Mouse (Mus musculus) stomach, embryonic 14.5 days (tissue): ENCODE results near the gene Atp6v0b. TPM values are rescaled to one million over a fixed set of nuclear protein-coding genes. Genes with fewer than 3 reads are reported as not detected.

Experiments used
- ATAC-seq: fragments of 200-750 bp; cut with Nextera tagmentation; 2 replicates; pipeline ENCODE4 v1.8.0; 2017; ENCODE audit warnings: low read depth, moderate TSS enrichment; ENCODE audit not compliant: insufficient number of reproducible peaks, insufficient read depth, low FRiP score
- H3K27ac ChIP-seq: fragments of 300-500 bp; sonication (generic); 2 replicates; pipeline ENCODE4 v1.5.1; 2014; ENCODE audit warnings: mild to moderate bottlenecking, low read length, moderate library complexity, mixed read lengths
- H3K27me3 ChIP-seq: fragments of 300-500 bp; sonication (generic); 2 replicates; pipeline ENCODE4 v1.6.1; 2014; ENCODE audit warnings: low read length, control low read depth, mixed read lengths; ENCODE audit not compliant: control insufficient read depth, insufficient read depth
- H3K36me3 ChIP-seq: fragments of 300-500 bp; sonication (generic); 2 replicates; pipeline ENCODE4 v1.6.1; 2014; ENCODE audit warnings: mild to moderate bottlenecking, control low read depth, low read length, moderate library complexity, mixed read lengths; ENCODE audit not compliant: control insufficient read depth, insufficient read depth
- H3K4me1 ChIP-seq: fragments of 300-500 bp; sonication (generic); 2 replicates; pipeline ENCODE4 v1.6.1; 2014; ENCODE audit warnings: low read length, control low read depth, mixed read lengths; ENCODE audit not compliant: control insufficient read depth, insufficient read depth
- H3K4me2 ChIP-seq: fragments of 300-500 bp; sonication (generic); replicated peaks from 2 replicates; pipeline ENCODE4 v1.6.1; 2014; ENCODE audit warnings: low read depth, low read length, control low read depth
- H3K4me3 ChIP-seq: fragments of 300-500 bp; sonication (generic); 2 replicates; pipeline ENCODE4 v1.5.1; 2014; ENCODE audit warnings: low read depth, low read length, control low read depth
- H3K9ac ChIP-seq: fragments of 300-500 bp; sonication (generic); replicated peaks from 2 replicates; pipeline ENCODE4 v1.6.1; 2014; ENCODE audit warnings: low read depth, mild to moderate bottlenecking, control low read depth, low read length, moderate library complexity, mixed read lengths
- H3K9me3 ChIP-seq: fragments of 300-500 bp; sonication (generic); 2 replicates; pipeline ENCODE4 v1.6.1; 2016; ENCODE audit warnings: low read depth, low read length, control low read depth; ENCODE audit not compliant: control insufficient read depth
- WGBS: fragments of 180-500 bp; shearing (Covaris S2); extraction: QIAGEN DNeasy Blood & Tissue Kit; methylation state at CpG from one replicate; pipeline ENCODE4 v1.1.7; 2014; 5-methylcytosine and 5-hydroxymethylcytosine counted together
- polyA plus RNA-seq: library from polyadenylated mRNA; unstranded; fragments of >200 nt; fragmentation: Nextera tagmentation; extraction: Ambion mirVana; gene quantifications from 2 replicates; pipeline ENCODE4 v1.2.1, GENCODE M21; 2014

Atp6v0b gene
- polyA plus RNA-seq, 1 experiment from 2014 or later: 200 TPM

- H3K9me3 ChIP-seq: no peaks in the 10 kb centered on the region
- WGBS: 51% methylated on average over 4 of the region's 4 CpGs
- H3K27ac ChIP-seq: no peak overlapping the region
- H3K4me1 ChIP-seq: no peaks in the 10 kb centered on the region
- H3K36me3 ChIP-seq: no peaks in the 10 kb centered on the region
- no peaks in the 10 kb centered on the region for H3K27me3 ChIP-seq
- no peak overlapping the region for H3K4me3 ChIP-seq
- no peak overlapping the region for H3K9ac ChIP-seq
- no peak for ATAC-seq
- no peak overlapping the region for H3K4me2 ChIP-seq
Observed at GRCm38 (mm10) chr4:117862823-117863222, 24.3 kb downstream of the Atp6v0b start.

GRCm38 (mm10) chr4:117860570-117860969 lies 26.6 kb downstream of the Atp6v0b start:
- Histone ChIP-seq H3K9ac (no peak overlapping the region), H3K4me1 (no peaks in the 10 kb centered on the region), H3K4me2 (no peak overlapping the region), H3K9me3 (no peaks in the 10 kb centered on the region), H3K36me3 (peaks cover 11% of the 10 kb centered on the region), H3K4me3 (no peak overlapping the region), H3K27me3 (no peaks in the 10 kb centered on the region), H3K27ac (no peak overlapping the region)
- no peak for ATAC-seq
- WGBS: 85% methylated on average over 9 of the region's 9 CpGs

- Histone ChIP-seq H3K4me2 (no peak overlapping the region), H3K9me3 (no peaks in the 10 kb centered on the region), H3K9ac (no peak overlapping the region), H3K27me3 (no peaks in the 10 kb centered on the region), H3K4me1 (no peaks in the 10 kb centered on the region), H3K4me3 (no peak overlapping the region), H3K36me3 (peaks cover 11% of the 10 kb centered on the region), H3K27ac (no peak overlapping the region)
- 75% methylated on average over 3 of the region's 3 CpGs for WGBS
- ATAC-seq: no peak
Observed at GRCm38 (mm10) chr4:117858794-117859193, 28.3 kb downstream of the Atp6v0b start.

GRCm38 (mm10) chr4:117855146-117855545 lies 32.0 kb downstream of the Atp6v0b start:
- Histone ChIP-seq H3K36me3 (peaks cover 11% of the 10 kb centered on the region), H3K9me3 (no peaks in the 10 kb centered on the region), H3K4me1 (no peaks in the 10 kb centered on the region), H3K9ac (no peak overlapping the region), H3K4me2 (no peak overlapping the region), H3K27ac (no peak overlapping the region), H3K27me3 (no peaks in the 10 kb centered on the region), H3K4me3 (no peak overlapping the region)
- 85% methylated on average over 9 of the region's 9 CpGs for WGBS
- ATAC-seq: no peak

GRCm38 (mm10) chr4:117852152-117852868 lies 34.8 kb downstream of the Atp6v0b start:
- H3K36me3 ChIP-seq: peaks cover 10% of the 10 kb centered on the region
- no peaks in the 10 kb centered on the region for H3K9me3 ChIP-seq
- no peak overlapping the region for H3K9ac ChIP-seq
- no peak for ATAC-seq
- 84% methylated on average over 10 of the region's 10 CpGs for WGBS
- no peak overlapping the region for H3K4me2 ChIP-seq
- no peak overlapping the region for H3K27ac ChIP-seq
- H3K4me1 ChIP-seq: no peaks in the 10 kb centered on the region
- no peak overlapping the region for H3K4me3 ChIP-seq
- no peaks in the 10 kb centered on the region for H3K27me3 ChIP-seq

GRCm38 (mm10) chr4:117850871-117851270 lies 36.3 kb downstream of the Atp6v0b start:
- no peak overlapping the region for H3K9ac ChIP-seq
- no peaks in the 10 kb centered on the region for H3K4me1 ChIP-seq
- no peak overlapping the region for H3K27ac ChIP-seq
- H3K9me3 ChIP-seq: no peaks in the 10 kb centered on the region
- H3K27me3 ChIP-seq: no peaks in the 10 kb centered on the region
- no peak overlapping the region for H3K4me3 ChIP-seq
- no peak for ATAC-seq
- no peak overlapping the region for H3K4me2 ChIP-seq
- peaks cover 3% of the 10 kb centered on the region; the same call in 1 of the 2 replicates for H3K36me3 ChIP-seq
- WGBS: 67% methylated on average over 7 of the region's 7 CpGs

GRCm38 (mm10) chr4:117850176-117850575 lies 37.0 kb downstream of the Atp6v0b start:
- H3K27ac ChIP-seq: no peak overlapping the region
- H3K27me3 ChIP-seq: no peaks in the 10 kb centered on the region
- ATAC-seq: no peak
- H3K4me3 ChIP-seq: no peak overlapping the region
- no peaks in the 10 kb centered on the region for H3K9me3 ChIP-seq
- H3K36me3 ChIP-seq: peaks cover 6% of the 10 kb centered on the region; the same call in 1 of the 2 replicates
- no peak overlapping the region for H3K4me2 ChIP-seq
- no peaks in the 10 kb centered on the region for H3K4me1 ChIP-seq
- no peak overlapping the region for H3K9ac ChIP-seq
- 89% methylated on average over 7 of the region's 7 CpGs for WGBS

GRCm38 (mm10) chr4:117849506-117849905 lies 37.6 kb downstream of the Atp6v0b start:
- Histone ChIP-seq H3K27me3 (no peaks in the 10 kb centered on the region), H3K9ac (no peak overlapping the region), H3K4me1 (no peaks in the 10 kb centered on the region), H3K4me2 (no peak overlapping the region), H3K27ac (no peak overlapping the region), H3K4me3 (no peak overlapping the region), H3K36me3 (peaks cover 6% of the 10 kb centered on the region; the same call in 1 of the 2 replicates), H3K9me3 (no peaks in the 10 kb centered on the region)
- no peak for ATAC-seq
- 66% methylated on average over 5 of the region's 5 CpGs for WGBS

- H3K27me3 ChIP-seq: no peaks in the 10 kb centered on the region
Observed at GRCm38 (mm10) chr4:117849063-117849462, 38.1 kb downstream of the Atp6v0b start.

More at GRCm38 (mm10) chr4:117849063-117849462, 38.1 kb downstream of the Atp6v0b start:
- H3K4me3 ChIP-seq: no peak overlapping the region
- no peaks in the 10 kb centered on the region for H3K9me3 ChIP-seq
- no peak for ATAC-seq
- no peaks in the 10 kb centered on the region for H3K4me1 ChIP-seq
- 57% methylated on average over 17 of the region's 17 CpGs for WGBS
- H3K4me2 ChIP-seq: no peak overlapping the region
- H3K27ac ChIP-seq: no peak overlapping the region
- no peak overlapping the region for H3K9ac ChIP-seq
- H3K36me3 ChIP-seq: peaks cover 6% of the 10 kb centered on the region; the same call in 1 of the 2 replicates
